Mouse (Mus musculus) limb, embryonic 14.5 days (tissue): ENCODE data around the gene Cd81. TPM values are rescaled to one million over a fixed set of nuclear protein-coding genes. Genes with fewer than 3 reads are reported as not detected.

Experiments
- ATAC-seq: fragments of 200-750 bp; cut with Nextera tagmentation; 2 replicates; pipeline ENCODE4 v1.8.0; 2017; ENCODE audit warnings: low read depth, moderate number of reproducible peaks, moderate TSS enrichment; ENCODE audit not compliant: low FRiP score
- DNase-seq: peaks from one replicate; pipeline ENCODE4 v3.0.0-alpha.2; 2015; ENCODE audit warnings: low spot score
- H3K27ac ChIP-seq: fragments of 300-500 bp; sonication (generic); replicated peaks from 2 replicates; pipeline ENCODE4 v1.5.1; 2014; ENCODE audit warnings: low read depth, mild to moderate bottlenecking, low read length, moderate library complexity, mixed read lengths
- H3K27me3 ChIP-seq: fragments of 300-500 bp; sonication (generic); 2 replicates; pipeline ENCODE4 v1.6.1; 2014; ENCODE audit warnings: low read length, mixed read lengths; ENCODE audit not compliant: control insufficient read depth, insufficient read depth
- H3K36me3 ChIP-seq: fragments of 300-500 bp; sonication (generic); 2 replicates; pipeline ENCODE4 v1.6.1; 2014; ENCODE audit warnings: mild to moderate bottlenecking, low read length, moderate library complexity, mixed read lengths; ENCODE audit not compliant: control insufficient read depth, insufficient read depth
- H3K4me1 ChIP-seq: fragments of 300-500 bp; sonication (generic); 2 replicates; pipeline ENCODE4 v1.6.1; 2014; ENCODE audit warnings: antibody characterized with exemption, low read length, mixed read lengths; ENCODE audit not compliant: control insufficient read depth, insufficient read depth
- H3K4me2 ChIP-seq: fragments of 300-500 bp; sonication (generic); replicated peaks from 2 replicates; pipeline ENCODE4 v1.6.1; 2014; ENCODE audit warnings: low read depth, mild to moderate bottlenecking, low read length, moderate library complexity; ENCODE audit not compliant: severe bottlenecking
- H3K4me3 ChIP-seq: fragments of 300-500 bp; sonication (generic); replicated peaks from 2 replicates; pipeline ENCODE4 v1.5.1; 2014; ENCODE audit warnings: low read length
- H3K9ac ChIP-seq: fragments of 300-500 bp; sonication (generic); 2 replicates; pipeline ENCODE4 v1.6.1; 2014; ENCODE audit warnings: mild to moderate bottlenecking, low read depth, low read length, moderate library complexity; ENCODE audit not compliant: severe bottlenecking
- H3K9me3 ChIP-seq: fragments of 300-500 bp; sonication (generic); 2 replicates; pipeline ENCODE4 v1.6.1; 2016; ENCODE audit warnings: low read length; ENCODE audit not compliant: control insufficient read depth
- POLR2A ChIP-seq: fragments of 200-500 bp; IDR thresholded peaks from 2 replicates; pipeline ENCODE4 v1.8.0; 2012; ENCODE audit warnings: inconsistent platforms, mild to moderate bottlenecking, moderate library complexity, borderline replicate concordance; ENCODE audit not compliant: insufficient read depth, insufficient read length; ENCODE audit errors: extremely low read depth
- WGBS: fragments of 180-500 bp; shearing (Covaris S2); extraction: QIAGEN DNeasy Blood & Tissue Kit; methylation state at CpG from one replicate; pipeline ENCODE4 v1.1.7; 2014; 5-methylcytosine and 5-hydroxymethylcytosine counted together
- polyA plus RNA-seq, 2 experiments: library from polyadenylated mRNA; depleted of rRNA in 1 of 2; stranded (reverse) in 1 of 2; unstranded in 1 of 2; fragments of >200 nt; fragmentation: Nextera tagmentation in 1 of 2; extraction: Ambion mirVana in 1 of 2; gene quantifications; 2 replicates each; pipeline versions ENCODE4 v1.2.1 to v1.2.3; 2012 to 2014

Cd81 gene
- polyA plus RNA-seq, 2 experiments = 456 to 658 TPM

DNA sequence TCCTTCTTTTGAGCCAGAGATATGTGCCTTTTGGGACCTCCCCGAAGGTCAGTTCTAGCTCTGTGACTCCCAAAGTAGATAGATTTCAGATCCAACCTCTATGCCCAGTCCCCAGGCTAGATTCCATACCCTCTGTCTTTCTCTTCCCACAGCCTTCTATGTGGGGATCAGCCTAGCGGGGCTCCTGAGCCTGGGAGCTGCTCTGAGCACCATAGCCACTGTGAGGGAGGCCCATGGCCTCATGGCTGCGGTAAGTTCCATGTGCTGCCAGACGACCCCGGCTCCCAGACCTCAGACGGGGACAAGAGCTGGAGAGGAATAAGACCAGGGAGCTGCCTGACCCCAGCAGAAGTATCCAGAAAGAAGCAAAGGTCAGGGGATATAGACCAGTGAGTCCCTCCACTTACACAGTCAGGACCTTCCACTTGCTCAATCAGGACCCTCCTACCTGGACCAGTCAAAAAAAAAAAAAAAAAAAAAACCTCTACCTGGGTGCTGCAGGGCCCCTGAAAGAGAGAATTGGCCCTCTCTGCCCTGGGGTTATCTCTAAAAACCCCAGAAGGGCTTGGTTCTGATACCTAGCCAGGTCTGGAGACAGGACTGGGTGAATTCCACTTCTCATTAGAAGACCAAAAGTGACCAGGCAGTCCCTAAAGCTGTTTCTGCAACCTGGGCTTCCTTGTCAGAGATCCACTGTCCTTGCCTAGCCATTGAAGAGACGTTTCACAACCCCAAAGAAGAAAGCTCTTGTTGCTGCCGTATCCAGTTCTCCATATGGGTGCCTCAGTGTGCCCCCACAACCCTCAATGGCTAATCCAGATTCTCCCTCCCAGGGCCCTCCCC, 45.6 kb upstream of the Cd81 start:
- ATAC-seq (no peak), DNase-seq (no peak)
- H3K27ac ChIP-seq = peak overlapping the region; percentile 95
- peaks cover 37% of the 10 kb centered on the region for H3K4me1 ChIP-seq
- H3K4me2 ChIP-seq = peak overlapping the region; percentile 22
- H3K36me3 ChIP-seq = no peaks in the 10 kb centered on the region
- H3K9me3 ChIP-seq = no peaks in the 10 kb centered on the region
- H3K4me3 ChIP-seq = no peak overlapping the region; the same call in 1 of the 2 replicates
- no peak for TF ChIP-seq POLR2A
- no peaks in the 10 kb centered on the region for H3K27me3 ChIP-seq
- no peak overlapping the region for H3K9ac ChIP-seq
- WGBS = 82% methylated on average over 8 of the region's 8 CpGs

DNA sequence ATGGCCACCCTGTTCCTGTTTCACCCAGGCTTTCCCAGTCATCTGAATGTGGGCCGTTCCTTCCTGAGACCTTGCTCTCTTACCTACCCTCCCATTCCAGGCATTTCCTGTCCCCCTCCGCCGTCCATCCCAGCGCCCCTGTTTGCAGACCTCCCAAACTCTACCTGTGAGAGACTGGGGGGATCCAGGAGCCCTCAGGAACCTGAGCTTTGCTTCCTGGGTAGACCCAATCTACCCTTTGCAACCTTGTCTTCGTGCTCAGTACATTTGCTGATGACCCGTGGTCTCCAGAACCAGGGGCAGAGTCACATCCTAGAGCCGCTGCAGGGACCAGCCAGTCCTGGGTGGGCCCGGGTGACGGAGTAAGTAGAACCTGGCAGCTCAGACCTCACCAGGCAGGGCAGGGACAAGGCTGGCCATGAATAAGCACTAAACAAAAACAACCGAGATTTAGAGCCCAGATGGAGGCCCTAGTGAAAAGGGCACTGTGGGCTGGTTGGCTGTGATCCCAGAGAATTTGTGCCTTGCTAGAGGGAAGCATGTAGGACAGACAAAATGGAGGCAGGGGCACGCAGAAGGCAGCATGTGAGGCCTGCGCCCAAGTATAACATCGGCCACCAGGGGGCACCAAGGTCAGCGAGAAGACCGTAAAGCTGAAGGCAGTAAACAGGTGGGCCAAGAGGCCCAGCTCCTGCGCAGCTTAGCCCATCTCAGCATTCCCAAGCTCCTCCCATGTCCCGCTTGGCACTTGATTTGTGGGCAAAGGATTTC, 44.8 kb upstream of the Cd81 start:
- H3K9ac ChIP-seq = peak overlapping the region; percentile 22; the same call in 1 of the 2 replicates
- 36% methylated on average over 17 of the region's 17 CpGs for WGBS
- no peak for TF ChIP-seq POLR2A
- H3K36me3 ChIP-seq = no peaks in the 10 kb centered on the region
- H3K4me2 ChIP-seq = peak overlapping the region; percentile 36
- no peaks in the 10 kb centered on the region for H3K9me3 ChIP-seq
- DNase-seq (peak; percentile 94), ATAC-seq (peak; percentile 85)
- H3K27me3 ChIP-seq = no peaks in the 10 kb centered on the region
- no peak overlapping the region; the same call in 1 of the 2 replicates for H3K4me3 ChIP-seq
- peak overlapping the region; percentile 95 for H3K27ac ChIP-seq
- peaks cover 37% of the 10 kb centered on the region for H3K4me1 ChIP-seq

DNA sequence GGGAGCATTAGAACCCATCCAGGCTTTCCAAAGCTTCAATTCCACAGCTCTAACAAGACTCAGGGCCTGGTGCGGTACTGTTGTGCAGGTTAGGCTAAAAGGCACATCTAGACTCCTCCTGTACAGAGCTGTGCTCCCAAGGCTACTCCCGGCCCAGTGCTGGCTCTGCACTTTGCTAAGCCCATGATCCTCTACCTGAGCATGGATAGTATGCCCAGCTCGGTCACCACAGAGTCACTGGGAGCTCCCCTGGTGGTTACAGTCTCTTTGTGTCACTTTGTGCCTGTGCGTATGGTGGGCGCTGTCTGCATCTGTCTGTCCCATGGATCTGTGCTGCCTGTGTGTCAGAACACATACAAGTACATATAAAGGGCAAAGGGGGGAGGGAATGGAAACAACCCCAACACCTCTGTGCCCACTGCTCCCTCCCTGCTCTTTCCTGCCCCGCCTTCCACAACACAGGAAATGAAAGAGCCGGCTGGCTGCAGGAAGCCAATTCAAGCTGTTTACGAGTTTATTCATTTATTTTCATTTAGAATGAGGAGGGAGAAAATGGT, 44.1 kb upstream of the Cd81 start:
- H3K9ac ChIP-seq = peak overlapping the region; percentile 22; the same call in 1 of the 2 replicates
- 22% methylated on average over 8 of the region's 8 CpGs for WGBS
- DNase-seq (peak; percentile 81), ATAC-seq (peak; percentile 77)
- H3K4me2 ChIP-seq = peak overlapping the region; percentile 36
- H3K27me3 ChIP-seq = no peaks in the 10 kb centered on the region
- no peaks in the 10 kb centered on the region for H3K9me3 ChIP-seq
- peaks cover 37% of the 10 kb centered on the region for H3K4me1 ChIP-seq
- TF ChIP-seq POLR2A = no peak
- H3K4me3 ChIP-seq = no peak overlapping the region
- H3K36me3 ChIP-seq = no peaks in the 10 kb centered on the region
- H3K27ac ChIP-seq = peak overlapping the region; percentile 95

DNA sequence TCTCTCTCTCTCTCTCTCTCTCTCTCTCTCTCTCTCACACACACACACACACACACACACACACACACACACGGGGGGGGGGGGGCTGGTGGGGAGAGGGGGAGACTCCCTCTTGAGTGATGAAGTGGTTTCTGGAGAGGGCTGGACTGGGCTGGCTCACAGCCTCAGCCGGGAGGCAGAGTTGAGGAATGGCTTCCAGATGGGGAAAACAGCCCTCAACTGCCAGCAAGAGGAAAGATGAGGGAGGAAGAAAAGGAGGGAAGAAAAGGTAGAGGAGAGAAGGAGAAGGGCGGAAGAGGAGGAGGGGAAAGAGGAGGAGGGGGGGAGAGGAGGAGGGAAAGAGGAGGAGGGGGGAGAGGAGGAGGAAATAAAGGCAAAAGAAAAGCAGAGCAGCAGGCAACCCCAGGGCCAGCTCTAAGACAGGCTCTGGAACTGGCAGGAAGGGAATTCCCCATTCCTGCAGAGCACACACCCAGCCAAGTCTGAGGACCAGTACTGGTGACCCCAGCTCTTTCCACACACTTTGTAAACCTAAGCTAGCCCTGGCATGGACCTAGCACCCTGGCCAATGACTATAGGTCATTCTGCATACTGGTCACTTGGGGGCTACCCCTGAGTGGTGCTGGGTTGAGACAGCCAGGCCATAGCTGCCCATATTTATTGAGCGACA, 43.4 kb upstream of the Cd81 start:
- Histone ChIP-seq H3K9me3 (no peaks in the 10 kb centered on the region), H3K36me3 (no peaks in the 10 kb centered on the region), H3K4me3 (no peak overlapping the region), H3K4me2 (peak overlapping the region; percentile 36), H3K4me1 (peaks cover 37% of the 10 kb centered on the region), H3K27ac (peak overlapping the region; percentile 95), H3K9ac (peak overlapping the region; percentile 8; the same call in 1 of the 2 replicates), H3K27me3 (no peaks in the 10 kb centered on the region)
- DNase-seq (peak; percentile 88), ATAC-seq (peak; percentile 87)
- no peak for TF ChIP-seq POLR2A
- 22% methylated on average over 3 of the region's 4 CpGs for WGBS
